Mouse (Mus musculus) right cerebral cortex, postnatal 25 days (tissue): ENCODE results near the gene Zfp575.
A peak's percentile ranks its signal among the peaks of the same experiment; 100 is the strongest.

ENCODE experiments used
- DNase-seq: peaks from one replicate; pipeline ENCODE4 v3.0.0; 2022

Gene Zfp575

GRCm38 (mm10) chr7:24563191-24563836 lies 24.1 kb downstream of the Zfp575 start:
- DNase-seq, result no peak

- DNase-seq, result no peak
Measured at GRCm38 (mm10) chr7:24561450-24561849, 26.0 kb downstream of the Zfp575 start.

GRCm38 (mm10) chr7:24555786-24556185 lies 31.7 kb downstream of the Zfp575 start:
- no peak for DNase-seq

GRCm38 (mm10) chr7:24551985-24552759 lies 35.3 kb downstream of the Zfp575 start:
- DNase-seq, result no peak

- no peak for DNase-seq
Measured at GRCm38 (mm10) chr7:24547534-24548036, 39.9 kb downstream of the Zfp575 start.

- peak; percentile 99 for DNase-seq
Measured at GRCm38 (mm10) chr7:24546634-24547389, 40.6 kb downstream of the Zfp575 start.

- DNase-seq, result no peak
Measured at GRCm38 (mm10) chr7:24546068-24546614, 41.3 kb downstream of the Zfp575 start, which contains the start of the genes Pinlyp and Xrcc1. Gene Pinlyp, minus strand, starts transcription at chr7:24546118. Gene Xrcc1, plus strand, starts transcription at chr7:24546289.

- DNase-seq, result no peak
Measured at GRCm38 (mm10) chr7:24544506-24544905, 42.9 kb downstream of the Zfp575 start.

GRCm38 (mm10) chr7:24539686-24540085 lies 47.8 kb downstream of the Zfp575 start:
- no peak for DNase-seq

- no peak for DNase-seq
Measured at GRCm38 (mm10) chr7:24538701-24539100, 48.7 kb downstream of the Zfp575 start.

- peak; percentile 45 for DNase-seq
Measured at GRCm38 (mm10) chr7:24538154-24538553, 49.3 kb downstream of the Zfp575 start.

- no peak for DNase-seq
Measured at GRCm38 (mm10) chr7:24537591-24537990, 49.9 kb downstream of the Zfp575 start.

GRCm38 (mm10) chr7:24537081-24537480 lies 50.4 kb downstream of the Zfp575 start:
- no peak for DNase-seq

- no peak for DNase-seq
Measured at GRCm38 (mm10) chr7:24534301-24534700, 53.1 kb downstream of the Zfp575 start.
